Mouse (Mus musculus) heart, postnatal 0 days (tissue): ENCODE data around the gene Hspd1. TPM values are rescaled to one million over a fixed set of nuclear protein-coding genes. Genes with fewer than 3 reads are reported as not detected.
A peak's percentile ranks its signal among the peaks of the same experiment; 100 is the strongest.

Experiments used
- ATAC-seq: fragments of 200-750 bp; cut with Nextera tagmentation; 2 replicates; pipeline ENCODE4 v1.8.0; 2017; ENCODE audit warnings: low read depth, moderate number of reproducible peaks, moderate library complexity; ENCODE audit not compliant: insufficient read depth
- DNase-seq: peaks from one replicate; pipeline ENCODE4 v3.0.0-alpha.2; 2016; ENCODE audit warnings: low spot score
- H3K27ac ChIP-seq: fragments of 300-500 bp; sonication (generic); 2 replicates; pipeline ENCODE4 v1.5.1; 2014; ENCODE audit warnings: low read depth, mild to moderate bottlenecking
- H3K27me3 ChIP-seq: fragments of 300-500 bp; sonication (generic); 2 replicates; pipeline ENCODE4 v1.6.1; 2014; ENCODE audit warnings: low read length, mixed read lengths; ENCODE audit not compliant: control insufficient read depth, insufficient read depth
- H3K36me3 ChIP-seq: fragments of 300-500 bp; sonication (generic); replicated peaks from 2 replicates; pipeline ENCODE4 v1.6.1; 2014; ENCODE audit warnings: low read length, mixed read lengths; ENCODE audit not compliant: control insufficient read depth, insufficient read depth
- H3K4me1 ChIP-seq: fragments of 300-500 bp; sonication (generic); 2 replicates; pipeline ENCODE4 v1.6.1; 2014; ENCODE audit warnings: antibody characterized with exemption; ENCODE audit not compliant: control insufficient read depth, insufficient read depth
- H3K4me2 ChIP-seq: fragments of 300-500 bp; sonication (generic); 2 replicates; pipeline ENCODE4 v1.6.1; 2014; ENCODE audit warnings: low read depth, mild to moderate bottlenecking, low read length, moderate library complexity
- H3K4me3 ChIP-seq: fragments of 300-500 bp; sonication (generic); 2 replicates; pipeline ENCODE4 v1.5.1; 2014; ENCODE audit warnings: low read depth, low read length
- H3K9ac ChIP-seq: fragments of 300-500 bp; sonication (generic); replicated peaks from 2 replicates; pipeline ENCODE4 v1.6.1; 2014; ENCODE audit warnings: low read depth, low read length, mixed read lengths
- H3K9me3 ChIP-seq: fragments of 300-500 bp; sonication (generic); replicated peaks from 2 replicates; pipeline ENCODE4 v1.6.1; 2016; ENCODE audit warnings: low read length; ENCODE audit not compliant: control insufficient read depth
- CTCF ChIP-seq: IDR thresholded peaks from 2 replicates; pipeline ENCODE4 v1.5.1; 2016; ENCODE audit warnings: antibody characterized with exemption, control low read depth, low read depth
- EP300 ChIP-seq: IDR thresholded peaks from 2 replicates; pipeline ENCODE4 v1.6.1; 2016; ENCODE audit warnings: antibody characterized with exemption, low read depth
- WGBS: fragments of 180-500 bp; shearing (Covaris S2); extraction: QIAGEN DNeasy Blood & Tissue Kit; methylation state at CpG from one replicate; pipeline ENCODE4 v1.1.7; 2014; 5-methylcytosine and 5-hydroxymethylcytosine counted together
- polyA plus RNA-seq: library from polyadenylated mRNA; unstranded; fragments of >200 nt; fragmentation: Nextera tagmentation; extraction: Ambion mirVana; gene quantifications from 2 replicates; pipeline ENCODE4 v1.2.1, GENCODE M21; 2015
- total RNA-seq: library from RNA; depleted of rRNA; stranded (reverse); fragments of >200 nt; gene quantifications from 2 replicates; pipeline ENCODE4 v1.2.3, GENCODE M21; 2014; ENCODE audit warnings: low replicate concordance; rRNA removed

Hspd1 gene
- 114 and 139 TPM in 2 replicates for total RNA-seq
- polyA plus RNA-seq: 394 and 397 TPM in 2 replicates

DNA sequence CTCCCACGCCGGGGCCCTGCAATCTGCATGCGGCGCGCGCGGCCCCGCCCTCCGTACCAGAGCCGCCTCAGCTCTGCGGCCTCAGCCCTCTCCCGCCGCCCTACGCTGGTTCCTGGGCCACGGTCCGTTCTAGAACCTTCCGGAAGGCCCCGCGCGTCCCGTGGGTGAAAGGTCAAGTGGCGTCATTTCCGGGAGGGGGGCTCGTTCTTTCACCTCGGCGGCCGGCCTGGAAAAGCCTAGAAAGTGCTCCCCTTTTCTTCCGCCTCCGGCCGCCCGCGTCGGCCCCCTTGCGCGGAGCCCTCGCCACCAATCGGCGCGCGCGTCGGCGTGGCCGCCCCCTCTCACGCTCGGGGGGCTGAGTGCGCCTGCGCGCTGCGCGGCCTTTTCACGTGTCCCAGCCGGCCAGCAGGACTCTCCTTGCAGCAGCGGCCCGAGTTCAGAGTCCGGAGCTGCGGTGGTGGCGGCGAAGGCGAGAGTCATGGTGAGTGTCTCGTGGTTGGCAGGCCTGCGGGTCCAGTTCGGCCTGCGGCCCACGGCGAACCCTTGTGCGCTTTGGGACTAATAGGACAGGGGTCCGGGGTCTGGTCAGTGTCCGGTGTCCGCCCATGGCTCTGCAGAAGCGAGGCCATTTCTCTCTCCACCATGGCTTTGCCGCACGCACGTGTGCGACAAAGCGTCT lies at the start of gene Hspd1, which contains the start of gene Hspe1:
TSS of gene Hspd1 (minus strand) at position 312 of the 679 bp plus-strand sequence.
TSS of gene Hspe1 (plus strand) at position 201 of the 679 bp plus-strand sequence.
- Histone ChIP-seq H3K27me3 (no peaks in the 10 kb centered on the region), H3K4me2 (peak within 1 kb of the TSS; percentile 84), H3K9me3 (no peaks in the 10 kb centered on the region), H3K4me3 (peak within 1 kb of the TSS; percentile 94), H3K9ac (peak within 1 kb of the TSS; percentile 88), H3K36me3 (peaks cover 31% of the 10 kb centered on the region), H3K4me1 (peaks cover 28% of the 10 kb centered on the region), H3K27ac (peak within 1 kb of the TSS; percentile 99)
- TF ChIP-seq EP300: no peak; the same call in none of the 2 replicates
- no peak for TF ChIP-seq CTCF
- peak; percentile 98 for DNase-seq
- under 1% methylated on average over 65 of the region's 76 CpGs for WGBS
- ATAC-seq: peak; percentile 92

DNA sequence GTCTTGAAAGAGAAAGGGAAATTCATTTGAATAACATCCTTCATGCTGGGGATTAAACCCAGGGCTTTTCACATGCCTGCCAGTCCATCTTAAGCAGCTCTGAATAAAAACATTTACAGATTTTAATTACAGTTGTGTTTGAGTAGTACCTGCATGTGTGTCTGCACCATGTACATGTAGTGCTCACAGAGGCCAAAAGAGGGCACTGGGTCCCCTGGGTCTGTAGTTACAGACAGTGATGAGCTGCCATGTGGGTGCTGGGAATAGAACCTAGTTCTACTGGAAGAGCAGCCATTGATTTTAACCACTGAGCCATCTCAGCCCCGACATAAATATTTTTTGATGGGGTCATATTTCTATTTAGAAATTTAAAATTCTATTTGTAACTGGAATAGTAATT lies 47.8 kb upstream of the Hspd1 start:
- WGBS: 98% methylated on average over 1 of the region's 1 CpGs
- no peak overlapping the region for H3K4me2 ChIP-seq
- ATAC-seq (no peak), DNase-seq (no peak)
- H3K4me1 ChIP-seq: peaks cover 8% of the 10 kb centered on the region
- TF ChIP-seq CTCF: no peak
- TF ChIP-seq EP300: no peak
- H3K9ac ChIP-seq: no peak overlapping the region
- H3K9me3 ChIP-seq: no peaks in the 10 kb centered on the region
- H3K27ac ChIP-seq: no peak overlapping the region
- H3K27me3 ChIP-seq: no peaks in the 10 kb centered on the region
- peaks cover 20% of the 10 kb centered on the region for H3K36me3 ChIP-seq
- no peak overlapping the region for H3K4me3 ChIP-seq

DNA sequence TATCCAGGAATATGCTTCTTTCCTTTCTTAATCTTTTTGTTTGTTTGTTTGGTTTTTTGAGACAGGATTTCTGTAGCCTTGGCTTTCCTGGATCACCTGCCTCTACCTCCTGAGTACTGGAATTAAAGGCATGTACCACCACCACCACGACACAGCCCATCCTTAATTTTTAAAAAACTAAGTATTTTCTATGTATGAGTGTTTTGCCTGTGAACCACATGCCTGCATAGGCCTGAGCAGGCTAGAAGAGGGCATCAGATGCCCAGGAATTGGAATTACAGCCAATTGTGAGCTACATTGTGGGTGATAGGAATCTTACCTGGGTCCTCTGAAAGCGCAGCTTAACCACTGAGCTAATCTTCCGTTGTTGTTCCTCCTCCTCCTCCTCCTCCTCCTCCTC lies 46.3 kb upstream of the Hspd1 start:
- H3K4me3 ChIP-seq: no peak overlapping the region
- no peak overlapping the region for H3K27ac ChIP-seq
- DNase-seq (no peak), ATAC-seq (no peak)
- peaks cover 8% of the 10 kb centered on the region for H3K4me1 ChIP-seq
- peaks cover 9% of the 10 kb centered on the region for H3K36me3 ChIP-seq
- H3K27me3 ChIP-seq: no peaks in the 10 kb centered on the region
- WGBS: 85% methylated on average over 3 of the region's 3 CpGs
- TF ChIP-seq EP300 (no peak), CTCF (no peak)
- no peaks in the 10 kb centered on the region for H3K9me3 ChIP-seq
- H3K9ac ChIP-seq: no peak overlapping the region
- no peak overlapping the region for H3K4me2 ChIP-seq

GRCm38 (mm10) chr1:55133173-55133572 lies 45.1 kb upstream of the Hspd1 start:
- TF ChIP-seq CTCF (no peak), EP300 (no peak)
- peaks cover 8% of the 10 kb centered on the region for H3K4me1 ChIP-seq
- H3K36me3 ChIP-seq: peaks cover 4% of the 10 kb centered on the region
- H3K4me2 ChIP-seq: no peak overlapping the region
- ATAC-seq (no peak), DNase-seq (no peak)
- no peak overlapping the region for H3K27ac ChIP-seq
- H3K9me3 ChIP-seq: no peaks in the 10 kb centered on the region
- H3K27me3 ChIP-seq: no peaks in the 10 kb centered on the region
- no peak overlapping the region for H3K9ac ChIP-seq
- WGBS: 52% methylated on average over 2 of the region's 2 CpGs
- H3K4me3 ChIP-seq: no peak overlapping the region

GRCm38 (mm10) chr1:55132308-55132707 lies 44.3 kb upstream of the Hspd1 start:
- Histone ChIP-seq H3K9me3 (no peaks in the 10 kb centered on the region), H3K9ac (peak overlapping the region; percentile 95; the same call in 1 of the 2 replicates), H3K4me1 (peaks cover 8% of the 10 kb centered on the region), H3K4me3 (peak overlapping the region; percentile 80), H3K4me2 (peak overlapping the region; percentile 72), H3K36me3 (no peaks in the 10 kb centered on the region), H3K27me3 (no peaks in the 10 kb centered on the region), H3K27ac (0 out of 2 replicates have a peak overlapping the region, but pooled peaks have one; percentile 12)
- 35% methylated on average over 4 of the region's 4 CpGs for WGBS
- TF ChIP-seq CTCF (no peak), EP300 (no peak)
- ATAC-seq (no peak), DNase-seq (no peak)
